Mouse (Mus musculus) heart, postnatal 14 days (tissue): ENCODE measurements at regions not wholly inside any gene's neighbourhood (a gene's known extent, or its start where the extent isn't known, plus 50 kb on each side); places are given as distances from the start of the nearest gene placed in this dataset.
A peak's percentile ranks its signal among the peaks of the same experiment; 100 is the strongest.

Source experiments
- DNase-seq, 2 experiments: peaks; one replicate each; pipeline ENCODE4 v3.0.0; 2021 to 2022
- intact Hi-C: fragments of 180-260 bp; cut with DNase I; formaldehyde crosslinking; loops from one replicate; pipeline ENCODE4 v1.15.1; 2025

DNA sequence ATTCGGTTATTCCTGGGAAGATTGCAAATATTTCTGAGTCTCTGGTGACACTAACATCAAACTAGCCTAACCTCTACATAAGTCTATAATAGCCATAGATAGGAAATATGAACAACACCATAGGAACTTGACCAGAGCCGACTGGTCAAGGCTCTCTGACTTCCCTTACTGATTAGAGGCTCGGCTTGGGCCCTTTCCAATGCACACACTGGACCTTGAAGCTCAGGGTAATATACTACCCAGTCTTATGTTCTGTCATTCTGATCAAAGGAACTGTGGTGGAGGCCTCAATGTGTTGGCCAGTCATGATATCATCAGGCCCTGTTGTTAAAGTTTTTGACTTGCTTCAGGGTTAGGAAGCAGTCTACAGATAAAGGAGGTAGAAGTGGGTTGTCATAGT is 243.8 kb upstream of the Rora start:
- DNase-seq: no peak
- intact Hi-C loops: no loop called here

DNA sequence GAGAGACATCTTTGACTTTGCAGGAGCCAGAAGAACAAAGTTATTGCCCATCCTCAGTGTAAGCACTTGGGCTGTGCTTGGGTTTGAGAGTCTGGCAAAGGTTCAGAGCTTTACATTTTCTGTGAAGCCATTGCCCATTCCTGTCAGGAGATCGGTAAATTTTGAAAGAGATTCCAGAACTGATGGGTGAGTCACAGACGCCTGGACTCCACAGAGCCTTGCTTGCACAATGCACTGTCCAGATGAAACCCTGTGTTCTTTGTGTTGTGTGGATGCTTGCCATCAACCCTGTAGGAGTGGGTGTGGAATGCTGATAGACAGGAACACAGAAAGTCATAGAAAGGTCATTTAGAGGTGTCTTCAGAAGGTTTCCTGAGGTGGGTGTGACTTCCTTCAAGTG is 227.3 kb upstream of the Rora start:
- intact Hi-C loops: no loop called here
- no peak for DNase-seq

DNA sequence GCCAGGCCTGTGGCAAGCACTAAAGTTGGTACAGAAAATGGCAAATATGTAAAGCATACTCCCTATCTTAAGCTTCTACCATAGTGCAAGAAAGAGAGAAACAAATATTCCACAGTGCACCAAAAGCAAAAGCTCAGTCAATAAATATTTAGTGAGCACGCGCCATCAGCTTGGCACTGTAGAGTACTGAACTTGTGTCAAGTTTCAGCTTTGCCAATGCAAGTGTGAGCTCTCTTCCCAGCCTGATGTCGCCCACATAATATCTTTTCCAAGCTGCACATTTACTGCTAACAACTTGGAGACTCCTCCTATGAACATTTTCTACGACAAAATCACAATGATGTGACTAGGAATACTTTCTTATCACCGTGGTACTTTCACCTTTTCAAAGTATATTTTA is 190.8 kb upstream of the Rora start:
- intact Hi-C loops: no loop called here
- DNase-seq: no peak

DNA sequence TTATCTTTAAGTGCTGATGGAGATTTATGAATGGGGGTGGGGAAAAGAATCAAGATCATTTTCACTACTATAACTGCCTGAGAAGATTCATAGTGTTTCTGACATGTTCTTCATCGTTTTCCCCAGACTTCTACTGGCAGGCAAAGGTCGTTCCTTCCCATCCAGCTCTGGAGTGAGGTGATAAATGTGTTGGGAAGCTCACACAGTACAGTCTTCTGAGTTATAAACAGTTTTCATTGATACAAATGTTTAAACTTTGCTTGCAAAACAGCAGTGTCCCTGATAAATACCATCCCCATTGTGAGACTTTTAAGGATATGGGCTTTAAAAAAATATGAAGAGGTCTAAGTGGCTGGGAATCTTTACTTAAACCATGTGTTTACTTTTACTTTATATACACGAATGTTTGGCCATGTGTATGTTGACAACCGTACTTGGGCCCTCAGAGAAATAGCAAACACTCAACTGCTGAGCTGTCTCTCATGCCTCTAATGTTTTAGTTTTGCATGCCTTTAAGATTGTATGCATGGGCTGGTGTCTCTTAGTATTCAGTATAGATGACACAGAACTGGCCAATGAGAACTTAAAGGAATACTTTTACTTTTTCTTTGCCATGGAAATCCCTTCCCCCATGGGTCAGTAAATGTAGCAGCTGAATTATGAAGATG is 189.8 kb upstream of the Rora start:
- intact Hi-C loops: no loop called here
- DNase-seq: no peak

DNA sequence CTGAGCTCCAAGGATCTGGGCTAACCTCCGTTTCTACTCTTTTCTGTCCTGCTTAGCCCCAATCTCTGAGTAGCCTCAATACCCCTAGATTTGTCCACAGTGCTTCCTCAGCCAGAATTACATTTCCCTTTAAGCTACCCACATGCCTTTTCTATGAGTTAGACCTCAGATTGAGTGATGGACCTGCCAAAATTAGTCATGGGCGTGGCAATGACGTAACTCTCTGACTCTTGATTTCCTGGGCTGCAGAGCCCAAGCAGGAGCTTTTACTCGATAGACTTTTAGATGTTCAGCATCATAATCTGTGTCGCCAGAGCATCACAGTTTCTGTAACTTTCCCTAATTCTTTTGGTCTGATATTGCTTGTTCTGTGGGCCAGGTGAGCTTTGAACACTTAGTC is 186.9 kb upstream of the Rora start:
- DNase-seq: peak; percentile 27 to 53
- intact Hi-C loops: no loop called here

DNA sequence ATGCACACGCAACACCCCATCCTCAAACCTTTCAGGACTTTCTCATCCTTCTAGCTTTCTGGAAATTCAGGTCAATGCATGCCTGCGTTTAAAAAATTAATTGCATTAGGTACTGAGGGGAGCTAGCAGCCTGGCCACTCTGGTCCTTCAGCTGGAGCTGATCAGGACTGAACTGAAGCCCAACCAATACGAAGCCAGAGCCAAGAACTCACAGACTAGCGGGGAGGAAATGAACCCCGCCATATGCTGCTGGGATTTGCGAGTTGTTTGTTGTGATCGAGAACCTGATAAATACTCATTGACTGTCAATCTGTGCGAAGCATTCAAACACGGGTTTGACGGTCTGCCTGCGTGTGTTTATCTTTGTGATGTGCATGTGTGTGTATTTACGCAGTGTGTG is 177.2 kb upstream of the Rora start:
- no peak for DNase-seq
- intact Hi-C loops: no loop called here

DNA sequence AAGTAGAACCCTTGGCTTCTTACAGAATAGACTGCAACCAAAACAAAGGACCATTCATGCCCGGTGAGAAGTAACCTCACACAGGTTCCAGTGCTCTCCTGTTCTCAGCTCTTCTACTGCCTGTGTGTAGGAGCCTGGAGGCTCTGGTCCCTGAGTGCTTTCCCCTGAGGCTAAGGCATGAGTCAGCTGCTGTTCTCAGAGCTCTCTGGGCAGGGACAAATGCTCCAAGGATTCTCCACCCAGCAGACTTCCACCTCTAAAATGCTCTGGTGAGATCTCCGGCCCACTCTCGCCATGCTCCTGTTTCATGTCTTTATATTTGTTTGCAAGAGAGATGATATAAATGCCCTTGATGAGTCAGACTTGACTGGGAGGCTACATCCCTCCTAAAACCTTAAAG is 176.1 kb upstream of the Rora start:
- DNase-seq: no peak
- intact Hi-C loops: no loop called here

DNA sequence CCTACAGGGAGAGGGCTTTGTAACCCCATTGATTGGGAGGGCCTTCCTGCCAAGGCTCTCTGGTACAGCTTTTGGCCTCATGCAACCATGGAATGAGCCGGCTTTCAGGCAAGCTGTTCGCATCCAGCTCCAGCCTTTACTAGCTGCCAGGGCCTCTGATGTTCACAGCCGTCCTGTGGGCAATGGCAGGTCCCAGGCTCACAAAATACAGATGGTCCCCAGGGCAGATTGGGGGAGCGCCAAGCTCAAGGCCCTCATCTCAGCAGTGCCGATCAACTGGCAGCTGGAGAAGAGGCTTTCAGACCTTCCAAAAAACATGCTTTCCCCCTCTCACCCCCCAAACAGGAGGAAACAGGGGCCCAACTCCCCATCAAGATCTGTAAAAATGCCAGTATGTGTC is 166.9 kb upstream of the Rora start:
- peak; percentile 8 to 13 for DNase-seq
- intact Hi-C loops: no loop called here

DNA sequence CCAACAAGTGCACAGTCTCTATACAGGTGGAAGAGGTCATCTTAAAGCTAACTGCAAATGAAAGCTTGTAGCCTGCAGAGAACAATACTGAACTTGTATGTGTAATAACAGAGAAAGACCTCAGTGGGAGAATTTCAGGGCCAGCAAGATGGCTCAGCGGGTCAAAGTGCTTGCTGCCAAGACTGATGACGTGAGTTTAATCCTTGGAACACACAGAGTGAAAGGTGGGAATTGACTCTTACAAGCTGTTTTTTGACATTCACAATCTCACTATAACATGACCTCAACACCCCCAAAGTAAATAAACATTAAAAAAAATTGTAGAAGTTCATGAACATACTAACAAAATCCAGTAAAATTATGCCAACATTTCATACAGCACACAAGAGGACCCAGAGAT is 162.4 kb upstream of the Rora start:
- intact Hi-C loops: no loop called here
- no peak for DNase-seq

DNA sequence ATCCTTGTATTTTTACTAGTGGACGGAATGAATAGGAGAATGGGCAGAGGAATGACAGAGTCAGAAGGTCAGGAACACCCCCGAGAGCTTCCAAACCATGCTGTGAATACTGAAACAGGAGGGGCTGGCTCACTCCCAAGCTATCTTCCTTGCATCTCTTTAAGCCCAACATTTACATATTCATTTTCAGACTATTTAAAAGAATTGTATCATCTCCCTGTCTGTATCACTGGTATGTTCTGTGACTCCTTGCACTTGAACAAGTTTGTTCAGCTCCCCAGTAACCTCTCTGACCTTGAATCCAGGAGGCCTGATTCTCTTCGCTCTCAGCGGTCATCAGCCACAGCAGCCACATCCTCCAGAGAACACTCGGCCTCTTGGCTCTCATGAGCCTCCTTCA is 132.4 kb upstream of the Rora start:
- no peak for DNase-seq
- intact Hi-C loops: no loop called here

DNA sequence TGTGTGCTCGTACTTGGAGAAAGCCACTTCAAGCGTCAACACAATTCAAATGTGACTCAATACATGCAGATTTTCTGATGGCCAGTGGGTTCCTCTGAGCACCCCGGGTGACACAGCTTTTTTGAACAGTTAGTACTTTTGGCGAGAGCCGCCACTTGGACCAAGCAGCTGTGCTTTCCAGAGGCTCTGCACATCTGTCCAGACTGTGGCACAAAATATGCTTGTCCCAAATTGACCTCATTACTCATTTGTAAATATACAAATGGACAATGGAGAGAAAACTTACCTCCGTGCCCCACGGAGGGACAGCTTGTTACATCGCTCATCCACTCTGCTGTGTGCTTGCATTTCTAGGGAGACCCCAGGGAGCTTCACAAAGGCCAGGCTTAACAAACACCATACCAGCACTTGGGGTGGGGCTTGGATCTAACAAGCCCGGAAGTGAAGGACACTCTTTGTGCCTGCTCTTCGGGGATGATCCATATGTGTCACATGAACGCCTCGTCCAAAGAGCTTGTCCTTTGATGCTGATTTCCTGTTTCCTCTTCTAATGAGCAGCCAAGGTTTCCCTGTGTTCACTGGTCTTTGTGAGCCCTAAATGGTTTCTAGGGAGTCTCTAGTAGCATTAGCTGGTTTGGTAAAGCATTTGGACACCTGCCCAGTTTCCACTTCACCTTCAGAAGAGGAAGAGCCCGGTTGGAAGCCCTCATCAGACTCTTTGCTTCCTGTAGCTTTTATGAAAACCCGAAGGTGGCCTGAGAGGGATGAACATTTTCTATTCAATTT is 91.6 kb upstream of the Rora start:
- intact Hi-C loops: no loop called here
- DNase-seq: peak; percentile 28 to 44

DNA sequence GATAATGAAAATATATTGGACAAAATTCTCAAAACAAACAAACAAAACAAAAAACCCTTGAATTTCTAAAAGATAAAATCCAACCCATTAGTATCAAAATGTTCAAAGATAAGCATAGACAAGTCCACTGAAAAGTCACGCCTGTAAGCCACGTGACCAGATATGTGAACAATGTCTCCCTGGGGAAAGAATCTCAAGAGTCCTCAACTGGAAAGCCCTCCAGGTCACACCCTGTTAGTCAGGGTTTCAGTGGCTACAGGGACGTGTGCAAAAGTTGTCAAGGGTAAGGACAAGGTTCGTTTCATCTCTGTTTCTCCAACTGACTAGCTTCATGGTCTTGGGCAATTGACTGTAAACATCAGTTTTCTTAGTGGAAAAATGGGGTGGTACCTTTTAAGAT is 90.4 kb upstream of the Rora start:
- intact Hi-C loops: no loop called here
- DNase-seq: no peak

DNA sequence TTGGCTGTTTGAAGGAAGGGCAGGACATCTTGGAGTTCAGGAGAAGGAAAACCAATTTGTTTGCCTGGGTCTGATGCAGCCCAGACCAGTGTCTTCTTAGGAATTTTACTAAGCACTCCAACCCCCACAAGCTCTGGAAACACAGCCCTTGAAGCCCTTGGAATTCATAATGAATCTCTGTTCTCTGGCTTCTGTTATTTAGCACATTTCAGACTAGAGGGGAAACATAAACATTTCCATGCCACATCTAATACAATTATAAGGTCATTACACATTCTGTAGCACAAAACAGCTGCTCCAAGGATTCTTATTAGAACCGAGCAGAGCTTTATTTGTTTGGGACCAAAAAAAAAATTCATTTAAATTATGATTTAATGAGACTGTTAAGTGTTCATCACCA is 67.8 kb upstream of the Rora start:
- no peak for DNase-seq
- intact Hi-C loops: no loop called here

DNA sequence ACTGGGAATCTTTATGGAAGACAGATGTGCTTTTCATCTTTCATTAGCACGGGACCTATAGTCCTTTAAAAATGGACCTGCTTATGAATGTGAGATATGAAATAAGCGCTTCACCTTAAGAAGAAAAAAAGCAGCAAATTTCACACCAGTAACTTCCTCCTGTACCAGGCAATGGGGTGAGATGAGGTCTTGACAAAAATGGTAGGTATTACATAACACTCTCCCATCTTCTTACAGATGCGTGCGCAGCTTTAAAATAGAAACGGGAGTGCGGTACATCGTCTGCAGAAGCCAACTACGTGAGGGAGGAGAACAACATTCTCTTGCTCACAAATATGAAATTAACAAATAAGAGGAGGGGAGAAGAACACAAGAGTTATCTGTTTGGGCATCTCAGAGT is 62.6 kb upstream of the Rora start:
- no peak for DNase-seq
- intact Hi-C loops: no loop called here

DNA sequence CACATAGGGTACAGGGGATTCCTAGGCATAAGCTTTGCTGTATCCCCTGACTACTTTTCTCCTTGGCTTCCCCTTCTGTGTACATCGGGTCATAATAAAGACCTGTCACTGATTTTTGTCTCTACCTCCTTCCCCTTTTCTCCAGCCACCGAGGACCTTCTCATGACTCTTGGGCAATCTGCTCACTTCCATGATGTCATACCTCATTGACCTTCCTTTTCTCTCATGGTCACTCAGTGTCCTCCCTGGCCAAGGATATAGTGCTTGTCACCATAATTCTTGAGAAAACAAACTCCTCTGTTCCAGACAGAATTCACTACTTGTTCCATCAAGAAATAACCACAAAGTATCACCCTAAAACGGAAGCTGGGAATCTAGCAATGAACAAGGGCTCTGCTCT is 60.6 kb upstream of the Rora start:
- intact Hi-C loops: no loop called here
- no peak for DNase-seq

DNA sequence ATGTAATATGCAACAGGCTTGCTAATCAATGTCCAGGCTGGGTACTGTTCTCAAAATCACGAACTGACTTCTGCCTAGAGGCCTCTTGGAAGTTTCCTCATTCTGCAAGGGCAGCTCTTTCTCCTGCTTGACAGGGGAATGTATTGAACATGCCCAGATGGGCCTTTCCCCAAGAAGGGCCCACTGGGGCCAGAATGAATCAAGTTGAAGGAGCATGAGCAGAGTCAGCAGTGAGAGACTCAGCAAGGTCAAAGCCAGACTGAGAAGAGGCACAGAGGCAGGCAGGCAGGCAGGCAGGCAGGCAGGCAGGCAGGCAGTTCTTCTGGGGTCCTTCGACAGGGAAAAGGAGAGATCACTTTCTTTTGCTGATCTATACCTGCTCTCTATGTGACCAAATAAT is 59.0 kb upstream of the Rora start:
- no peak for DNase-seq
- intact Hi-C loops: no loop called here
